Mouse (Mus musculus): ENCODE results near the gene Ten1. TPM values are rescaled to one million over a fixed set of nuclear protein-coding genes. Genes with fewer than 3 reads are reported as not detected.
A peak's percentile ranks its signal among the peaks of the same experiment; 100 is the strongest.

Gene Ten1
- polyA plus RNA-seq (2015; fragmentation: Nextera tagmentation; extraction: Ambion mirVana) = 81.0 and 86.7 TPM in 2 replicates

- peak within 1 kb of the TSS; percentile 89 for H3K4me3 ChIP-seq (replicated peaks)
- H3K27me3 ChIP-seq = no peaks in the 10 kb centered on the region
- under 1% methylated on average over 62 of the region's 62 CpGs for WGBS
Observed at GRCm38 (mm10) chr11:116198639-116199531, at the start of gene Ten1, which contains the start of gene Acox1. Gene Ten1 (plus strand): TSS chr11:116198855. Gene Acox1 (minus strand): TSS chr11:116199045.

GRCm38 (mm10) chr11:116149341-116149740 is 49.3 kb upstream of the Ten1 start:
- no peak overlapping the region for H3K4me2 ChIP-seq (replicated peaks)
- 0 out of 2 replicates have a peak, but pooled peaks cover 4% of the 10 kb centered on the region for H3K4me1 ChIP-seq
- WGBS = 76% methylated on average over 6 of the region's 6 CpGs
- no peaks in the 10 kb centered on the region for H3K9me3 ChIP-seq (replicated peaks)
- H3K36me3 ChIP-seq = peaks cover 97% of the 10 kb centered on the region
- H3K9ac ChIP-seq = no peak overlapping the region
- H3K27me3 ChIP-seq = no peaks in the 10 kb centered on the region
- H3K4me3 ChIP-seq (replicated peaks) = no peak overlapping the region
- no peak overlapping the region for H3K27ac ChIP-seq (replicated peaks)
- ATAC-seq (ENCODE audit: insufficient number of reproducible peaks, low FRiP score, low TSS enrichment, low read depth) = no peak

More at GRCm38 (mm10) chr11:116198639-116199531, at the start of gene Ten1, which contains the start of gene Acox1:
- Histone ChIP-seq H3K4me1 (peaks cover 26% of the 10 kb centered on the region), H3K36me3 (peaks cover 25% of the 10 kb centered on the region; the same call in 1 of the 2 replicates), H3K9ac (peak within 1 kb of the TSS; percentile 88), H3K27ac (replicated peaks) (peak within 1 kb of the TSS; percentile 98), H3K9me3 (replicated peaks) (no peaks in the 10 kb centered on the region), H3K4me2 (replicated peaks) (peak within 1 kb of the TSS; percentile 69)
- peak; percentile 98 for ATAC-seq (ENCODE audit: insufficient number of reproducible peaks, low FRiP score, low TSS enrichment, low read depth)

- Histone ChIP-seq H3K4me1 (no peaks in the 10 kb centered on the region), H3K36me3 (peaks cover 97% of the 10 kb centered on the region), H3K4me2 (replicated peaks) (no peak overlapping the region), H3K4me3 (replicated peaks) (no peak overlapping the region), H3K9ac (no peak overlapping the region), H3K27ac (replicated peaks) (no peak overlapping the region), H3K27me3 (no peaks in the 10 kb centered on the region), H3K9me3 (replicated peaks) (no peaks in the 10 kb centered on the region)
- 96% methylated on average over 2 of the region's 2 CpGs for WGBS
- ATAC-seq (ENCODE audit: insufficient number of reproducible peaks, low FRiP score, low TSS enrichment, low read depth) = no peak
Observed at GRCm38 (mm10) chr11:116150960-116151359, 47.7 kb upstream of the Ten1 start.

GRCm38 (mm10) chr11:116161312-116161711 is 37.3 kb upstream of the Ten1 start:
- Histone ChIP-seq H3K36me3 (peaks cover 64% of the 10 kb centered on the region), H3K27ac (replicated peaks) (peak overlapping the region; percentile 79), H3K9me3 (replicated peaks) (no peaks in the 10 kb centered on the region), H3K4me3 (replicated peaks) (no peak overlapping the region), H3K27me3 (no peaks in the 10 kb centered on the region), H3K4me1 (peaks cover 19% of the 10 kb centered on the region), H3K4me2 (replicated peaks) (no peak overlapping the region), H3K9ac (no peak overlapping the region)
- ATAC-seq (ENCODE audit: insufficient number of reproducible peaks, low FRiP score, low TSS enrichment, low read depth) = peak; percentile 52; the same call in 1 of the 2 replicates
- 59% methylated on average over 12 of the region's 12 CpGs for WGBS

- Histone ChIP-seq H3K9ac (no peak overlapping the region), H3K36me3 (peaks cover 56% of the 10 kb centered on the region), H3K27ac (replicated peaks) (peak overlapping the region; percentile 79), H3K4me3 (replicated peaks) (no peak overlapping the region), H3K4me2 (replicated peaks) (no peak overlapping the region), H3K27me3 (no peaks in the 10 kb centered on the region), H3K9me3 (replicated peaks) (no peaks in the 10 kb centered on the region), H3K4me1 (peaks cover 27% of the 10 kb centered on the region)
- WGBS = 54% methylated on average over 10 of the region's 10 CpGs
- ATAC-seq (ENCODE audit: insufficient number of reproducible peaks, low FRiP score, low TSS enrichment, low read depth) = no peak
Observed at GRCm38 (mm10) chr11:116162146-116162545, 36.5 kb upstream of the Ten1 start.

- no peak for ATAC-seq (ENCODE audit: insufficient number of reproducible peaks, low FRiP score, low TSS enrichment, low read depth)
Observed at GRCm38 (mm10) chr11:116163002-116163401, 35.7 kb upstream of the Ten1 start.

GRCm38 (mm10) chr11:116167232-116167631 is 31.4 kb upstream of the Ten1 start:
- Histone ChIP-seq H3K9ac (peak overlapping the region; percentile 74), H3K4me2 (replicated peaks) (peak overlapping the region; percentile 70), H3K4me1 (peaks cover 18% of the 10 kb centered on the region), H3K36me3 (peaks cover 30% of the 10 kb centered on the region), H3K4me3 (replicated peaks) (peak overlapping the region; percentile 79), H3K27ac (replicated peaks) (peak overlapping the region; percentile 95), H3K27me3 (no peaks in the 10 kb centered on the region), H3K9me3 (replicated peaks) (no peaks in the 10 kb centered on the region)
- 2% methylated on average over 6 of the region's 6 CpGs for WGBS
- no peak for ATAC-seq (ENCODE audit: insufficient number of reproducible peaks, low FRiP score, low TSS enrichment, low read depth)

More at GRCm38 (mm10) chr11:116163002-116163401, 35.7 kb upstream of the Ten1 start:
- peaks cover 49% of the 10 kb centered on the region for H3K36me3 ChIP-seq
- H3K27me3 ChIP-seq = no peaks in the 10 kb centered on the region
- no peaks in the 10 kb centered on the region for H3K9me3 ChIP-seq (replicated peaks)
- WGBS = 58% methylated on average over 9 of the region's 9 CpGs
- H3K4me1 ChIP-seq = peaks cover 27% of the 10 kb centered on the region
- H3K4me2 ChIP-seq (replicated peaks) = no peak overlapping the region
- H3K27ac ChIP-seq (replicated peaks) = no peak overlapping the region
- H3K9ac ChIP-seq = no peak overlapping the region
- H3K4me3 ChIP-seq (replicated peaks) = no peak overlapping the region

- no peaks in the 10 kb centered on the region for H3K27me3 ChIP-seq
- peak within 1 kb of the TSS; percentile 79 for H3K4me3 ChIP-seq (replicated peaks)
- H3K9me3 ChIP-seq (replicated peaks) = no peaks in the 10 kb centered on the region
- peak; percentile 97 for ATAC-seq (ENCODE audit: insufficient number of reproducible peaks, low FRiP score, low TSS enrichment, low read depth)
- peaks cover 37% of the 10 kb centered on the region for H3K36me3 ChIP-seq
- H3K4me2 ChIP-seq (replicated peaks) = peak within 1 kb of the TSS; percentile 70
- peaks cover 12% of the 10 kb centered on the region for H3K4me1 ChIP-seq
- peak within 1 kb of the TSS; percentile 74 for H3K9ac ChIP-seq
- peak within 1 kb of the TSS; percentile 95 for H3K27ac ChIP-seq (replicated peaks)
- WGBS = under 1% methylated on average over 40 of the region's 40 CpGs
Observed at GRCm38 (mm10) chr11:116167884-116168439, 30.7 kb upstream of the Ten1 start, which contains the start of gene Fbf1. Gene Fbf1 (minus strand): TSS chr11:116168166.

- no peak for ATAC-seq (ENCODE audit: insufficient number of reproducible peaks, low FRiP score, low TSS enrichment, low read depth)
- H3K9me3 ChIP-seq (replicated peaks) = no peaks in the 10 kb centered on the region
- WGBS = 72% methylated on average over 3 of the region's 3 CpGs
- no peak overlapping the region for H3K4me2 ChIP-seq (replicated peaks)
- H3K4me1 ChIP-seq = peaks cover 12% of the 10 kb centered on the region
- no peak overlapping the region for H3K27ac ChIP-seq (replicated peaks)
- no peaks in the 10 kb centered on the region for H3K27me3 ChIP-seq
- H3K4me3 ChIP-seq (replicated peaks) = no peak overlapping the region
- H3K36me3 ChIP-seq = peaks cover 41% of the 10 kb centered on the region
- no peak overlapping the region for H3K9ac ChIP-seq
Observed at GRCm38 (mm10) chr11:116169214-116169613, 29.4 kb upstream of the Ten1 start.

GRCm38 (mm10) chr11:116170003-116170800 is 28.5 kb upstream of the Ten1 start:
- H3K9ac ChIP-seq = no peak overlapping the region
- H3K4me2 ChIP-seq (replicated peaks) = no peak overlapping the region
- ATAC-seq (ENCODE audit: insufficient number of reproducible peaks, low FRiP score, low TSS enrichment, low read depth) = no peak

More at GRCm38 (mm10) chr11:116170003-116170800, 28.5 kb upstream of the Ten1 start:
- Histone ChIP-seq H3K36me3 (peaks cover 47% of the 10 kb centered on the region), H3K27ac (replicated peaks) (no peak overlapping the region), H3K4me1 (peaks cover 12% of the 10 kb centered on the region), H3K4me3 (replicated peaks) (no peak overlapping the region), H3K27me3 (no peaks in the 10 kb centered on the region), H3K9me3 (replicated peaks) (no peaks in the 10 kb centered on the region)
- WGBS = 84% methylated on average over 5 of the region's 5 CpGs
